Mouse (Mus musculus) myocyte (in vitro differentiated cells): Measurements from ENCODE around the gene Hils1. TPM values are rescaled to one million over a fixed set of nuclear protein-coding genes. Genes with fewer than 3 reads are reported as not detected.

Experiments used
- H3K27me3 ChIP-seq: one replicate; pipeline ENCODE4 v1.6.1; 2011; ENCODE audit not compliant: control insufficient read depth, insufficient read depth, insufficient read length
- H3K36me3 ChIP-seq: one replicate; pipeline ENCODE4 v1.6.1; 2011; ENCODE audit not compliant: control insufficient read depth, insufficient read depth
- H3K4me2 ChIP-seq: one replicate; pipeline ENCODE4 v1.6.1; 2011; ENCODE audit warnings: low read depth, control low read depth
- H3K4me3 ChIP-seq: one replicate; pipeline ENCODE4 v1.5.1; 2011; ENCODE audit warnings: mild to moderate bottlenecking, control low read depth, moderate library complexity
- H3K79me2 ChIP-seq: one replicate; pipeline ENCODE4 v1.6.1; 2011; ENCODE audit not compliant: control insufficient read depth, insufficient read depth
- H3ac ChIP-seq: one replicate; pipeline ENCODE4 v1.6.1; 2011; ENCODE audit not compliant: control insufficient read depth, insufficient read length
- CEBPB ChIP-seq: IDR thresholded peaks from 2 replicates; pipeline ENCODE4 v1.6.1; 2011; ENCODE audit warnings: mild to moderate bottlenecking, moderate library complexity; ENCODE audit not compliant: poor library complexity, insufficient read depth, severe bottlenecking
- E2F4 ChIP-seq: IDR thresholded peaks from one replicate; pipeline ENCODE4 v1.6.1; 2011; ENCODE audit warnings: mild to moderate bottlenecking, control low read depth, moderate library complexity; ENCODE audit not compliant: insufficient read depth
- MAX ChIP-seq: IDR thresholded peaks from one replicate; pipeline ENCODE4 v1.6.1; 2011; ENCODE audit warnings: low read depth, mild to moderate bottlenecking, control low read depth
- MYOD1 ChIP-seq, 3 experiments: IDR thresholded peaks; one replicate each; pipeline ENCODE4 v1.6.1; 2011; ENCODE audit warnings: control low read depth in 2 of 3, low read depth in 2 of 3, mild to moderate bottlenecking in 2 of 3, moderate library complexity in 1 of 3; ENCODE audit not compliant: insufficient read length in 2 of 3, control insufficient read depth in 1 of 3
- MYOG ChIP-seq, 3 experiments: IDR thresholded peaks; one replicate each; pipeline ENCODE4 v1.6.1; 2011; ENCODE audit warnings: control low read depth in 2 of 3, low read depth in 2 of 3, mild to moderate bottlenecking in 2 of 3; ENCODE audit not compliant: insufficient read length in 2 of 3, control insufficient read depth in 1 of 3, insufficient read depth in 1 of 3
- POLR2A ChIP-seq: IDR thresholded peaks from one replicate; pipeline ENCODE4 v1.6.1; 2011; ENCODE audit warnings: low read depth, mild to moderate bottlenecking, control low read depth, moderate library complexity; ENCODE audit not compliant: insufficient read length
- POLR2AphosphoS2 ChIP-seq: IDR thresholded peaks from one replicate; pipeline ENCODE4 v1.6.1; 2011; ENCODE audit warnings: low read depth, control low read depth; ENCODE audit not compliant: insufficient read length
- REST ChIP-seq: IDR thresholded peaks from one replicate; pipeline ENCODE4 v1.6.1; 2011; ENCODE audit warnings: mild to moderate bottlenecking, control low read depth, moderate library complexity; ENCODE audit not compliant: insufficient read depth, insufficient read length
- SRF ChIP-seq: IDR thresholded peaks from one replicate; pipeline ENCODE4 v1.6.1; 2011; ENCODE audit warnings: low read depth; ENCODE audit not compliant: control insufficient read depth, insufficient read length
- TCF12 ChIP-seq: IDR thresholded peaks from one replicate; pipeline ENCODE4 v1.6.1; 2011; ENCODE audit warnings: mild to moderate bottlenecking, control low read depth; ENCODE audit not compliant: poor library complexity, insufficient read depth, severe bottlenecking
- TCF3 ChIP-seq: IDR thresholded peaks from one replicate; pipeline ENCODE4 v1.6.1; 2011; ENCODE audit warnings: low read depth, control low read depth; ENCODE audit not compliant: insufficient read length
- USF1 ChIP-seq: IDR thresholded peaks from one replicate; pipeline ENCODE4 v1.6.1; 2011; ENCODE audit warnings: low read depth, mild to moderate bottlenecking, control low read depth, moderate library complexity
- polyA plus RNA-seq: library from polyadenylated mRNA; unstranded; fragments of >200 nt; fragmentation: generic; extraction: Trizol; gene quantifications from one replicate; pipeline ENCODE4 v1.2.1, GENCODE M21; 2012; ENCODE audit warnings: missing spikeins

The Hils1 gene
- 0.37 TPM for polyA plus RNA-seq

GRCm38 (mm10) chr11:94967419-94967818 is at the start of gene Hils1:
Gene Hils1 (plus strand): TSS chr11:94967593.
- no peaks in the 10 kb centered on the region for H3K27me3 ChIP-seq
- H3K4me2 ChIP-seq = no peak within 1 kb of the TSS
- no peak within 1 kb of the TSS for H3K4me3 ChIP-seq
- no peak for TF ChIP-seq E2F4
- peaks cover 2% of the 10 kb centered on the region for H3K79me2 ChIP-seq
- no peaks in the 10 kb centered on the region for H3K36me3 ChIP-seq
- no peak within 1 kb of the TSS for H3ac ChIP-seq

GRCm38 (mm10) chr11:94917717-94918116 is 49.7 kb upstream of the Hils1 start:
- H3ac ChIP-seq = no peak overlapping the region
- H3K27me3 ChIP-seq = no peaks in the 10 kb centered on the region
- no peaks in the 10 kb centered on the region for H3K36me3 ChIP-seq
- TF ChIP-seq POLR2AphosphoS2 (no peak), E2F4 (no peak)
- H3K4me3 ChIP-seq = no peak overlapping the region
- peak overlapping the region; percentile 63 for H3K4me2 ChIP-seq
- H3K79me2 ChIP-seq = no peaks in the 10 kb centered on the region

- no peaks in the 10 kb centered on the region for H3K79me2 ChIP-seq
- TF ChIP-seq E2F4 (no peak), MAX (no peak), TCF12 (no peak), MYOD1 (IDR thresholded peaks at IDR 0.05; ENCODE audit: control insufficient read depth in 1 of 3, insufficient read length in 2 of 3, low read depth in 2 of 3) (no peak), TCF3 (no peak), SRF (no peak), MYOG (IDR thresholded peaks at IDR 0.05; ENCODE audit: control insufficient read depth in 1 of 3, insufficient read depth in 1 of 3, insufficient read length in 2 of 3, low read depth in 2 of 3) (no peak), USF1 (no peak), POLR2AphosphoS2 (no peak), REST (no peak), POLR2A (no peak), CEBPB (no peak)
- H3K27me3 ChIP-seq = no peaks in the 10 kb centered on the region
- H3K4me3 ChIP-seq = no peak overlapping the region
- no peak overlapping the region for H3ac ChIP-seq
- H3K4me2 ChIP-seq = no peak overlapping the region
- H3K36me3 ChIP-seq = no peaks in the 10 kb centered on the region
Observed at GRCm38 (mm10) chr11:94920996-94921401, 46.4 kb upstream of the Hils1 start.

- no peaks in the 10 kb centered on the region for H3K27me3 ChIP-seq
- no peak for TF ChIP-seq MAX
- TF ChIP-seq SRF = no peak
- TF ChIP-seq MYOD1 (IDR thresholded peaks at IDR 0.05; ENCODE audit: control insufficient read depth in 1 of 3, insufficient read length in 2 of 3, low read depth in 2 of 3) = no peak
- no peak for TF ChIP-seq CEBPB
- no peak overlapping the region for H3K4me2 ChIP-seq
- H3K4me3 ChIP-seq = no peak overlapping the region
- H3K36me3 ChIP-seq = no peaks in the 10 kb centered on the region
- H3ac ChIP-seq = no peak overlapping the region
- H3K79me2 ChIP-seq = no peaks in the 10 kb centered on the region
Observed at GRCm38 (mm10) chr11:94924977-94925376, 42.4 kb upstream of the Hils1 start.

- no peaks in the 10 kb centered on the region for H3K36me3 ChIP-seq
- TF ChIP-seq POLR2AphosphoS2 = no peak
- no peaks in the 10 kb centered on the region for H3K79me2 ChIP-seq
- no peak overlapping the region for H3K4me3 ChIP-seq
- H3K27me3 ChIP-seq = no peaks in the 10 kb centered on the region
- no peak overlapping the region for H3K4me2 ChIP-seq
- H3ac ChIP-seq = no peak overlapping the region
Observed at GRCm38 (mm10) chr11:94926431-94926830, 41.0 kb upstream of the Hils1 start.

- Histone ChIP-seq H3ac (no peak overlapping the region), H3K36me3 (no peaks in the 10 kb centered on the region), H3K27me3 (no peaks in the 10 kb centered on the region), H3K4me3 (peak overlapping the region; percentile 3), H3K79me2 (no peaks in the 10 kb centered on the region), H3K4me2 (peak overlapping the region; percentile 80)
- peak in 1 of 3 experiments; percentile 4 for TF ChIP-seq MYOG (IDR thresholded peaks at IDR 0.05; ENCODE audit: control insufficient read depth in 1 of 3, insufficient read depth in 1 of 3, insufficient read length in 2 of 3, low read depth in 2 of 3)
- TF ChIP-seq CEBPB = no peak
- TF ChIP-seq TCF3 = no peak
- TF ChIP-seq POLR2AphosphoS2 = peak; percentile 37
- TF ChIP-seq MAX = no peak
- TF ChIP-seq E2F4 = no peak
- TF ChIP-seq POLR2A = peak; percentile 20
- peak in 1 of 3 experiments; percentile 43 for TF ChIP-seq MYOD1 (IDR thresholded peaks at IDR 0.05; ENCODE audit: control insufficient read depth in 1 of 3, insufficient read length in 2 of 3, low read depth in 2 of 3)
- TF ChIP-seq SRF = no peak
- TF ChIP-seq USF1 = no peak
- TF ChIP-seq REST = no peak
- no peak for TF ChIP-seq TCF12
Observed at GRCm38 (mm10) chr11:94927771-94928291, 39.6 kb upstream of the Hils1 start.
